Mouse (Mus musculus): ENCODE results near the gene Dcaf8.

GRCm38 (mm10) chr1:172194435-172194834 lies 46.6 kb downstream of the Dcaf8 start:
- TF ChIP-seq POLR2A (IDR thresholded peaks at IDR 0.05; ENCODE audit: extremely low read depth, insufficient read depth, low read length), result no peak
- no peak for TF ChIP-seq CTCF (IDR thresholded peaks at IDR 0.05; ENCODE audit: extremely low read depth, insufficient read depth, low read length)
